Mouse (Mus musculus) lung, adult 2 months (tissue): Measurements from ENCODE around the gene Ptges2.

Experiments used
- CTCF ChIP-seq: fragments of 200-500 bp; IDR thresholded peaks from 2 replicates; pipeline ENCODE4 v1.5.1; 2011; ENCODE audit warnings: mild to moderate bottlenecking, low read length, control low read depth; ENCODE audit not compliant: insufficient read depth
- POLR2A ChIP-seq: fragments of 200-500 bp; IDR thresholded peaks from 2 replicates; pipeline ENCODE4 v1.6.1; 2011; ENCODE audit warnings: low read depth, mild to moderate bottlenecking, control low read depth, low read length, borderline replicate concordance; ENCODE audit errors: extremely low read depth

DNA sequence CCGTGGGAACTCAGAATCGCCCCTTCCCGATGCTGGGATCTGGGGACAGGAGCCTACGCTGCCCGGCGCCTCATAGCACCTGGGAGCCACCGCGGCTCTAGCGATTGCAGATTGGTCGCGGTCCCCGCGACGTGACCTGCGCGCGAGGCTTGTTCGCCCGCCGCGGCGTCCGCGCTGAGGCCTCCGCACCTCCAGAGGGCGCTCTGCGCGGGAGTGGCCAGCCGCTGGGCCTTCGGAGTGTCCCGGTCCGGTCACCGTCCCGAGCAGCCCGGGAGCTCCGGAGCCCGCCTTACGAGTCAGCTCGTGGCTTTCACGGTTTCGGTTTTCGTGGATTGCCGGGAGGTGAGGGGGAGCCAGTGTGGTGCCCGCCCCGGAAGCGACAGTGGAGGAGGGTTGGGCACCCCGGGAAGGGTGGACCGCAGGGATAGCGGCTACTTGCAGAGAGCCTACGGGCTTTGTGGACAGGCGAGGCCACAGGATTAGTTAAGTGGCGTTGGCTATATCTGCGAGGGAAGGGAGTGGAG is 32.8 kb upstream of the Ptges2 start:
- TF ChIP-seq CTCF (peak; percentile 45), POLR2A (peak; percentile 87)
